Mouse (Mus musculus) adrenal gland, postnatal 36 days (tissue): ENCODE data around the gene Kel. TPM values are rescaled to one million over a fixed set of nuclear protein-coding genes. Genes with fewer than 3 reads are reported as not detected.

Source experiments
- DNase-seq, 2 experiments: peaks; one replicate each; pipeline ENCODE4 v3.0.0; 2021; ENCODE audit warnings: mixed read lengths in 1 of 2
- long read RNA-seq, 2 experiments: library from polyadenylated mRNA; stranded (forward); transcript quantifications; one replicate each; pipeline ENCODE4 v2.0.0; 2021; ENCODE audit warnings: borderline sequencing depth in 2 of 2
- total RNA-seq, 2 experiments: library from RNA; stranded (reverse); gene quantifications; 2 replicates each; pipeline ENCODE4 v1.2.3; 2021

Kel gene
- not detected for total RNA-seq
- long read RNA-seq, experiment 1 = 0 reads
- long read RNA-seq, experiment 2 = 0 reads

- no peak for DNase-seq
Measured at GRCm38 (mm10) chr6:41704123-41704522, at the start of gene Kel. Kel (minus strand) TSS chr6:41704339.

GRCm38 (mm10) chr6:41744664-41745392, 40.7 kb upstream of the Kel start:
- DNase-seq = no peak

- no peak for DNase-seq
Measured at GRCm38 (mm10) chr6:41741101-41741500, 37.0 kb upstream of the Kel start.

- no peak for DNase-seq
Measured at GRCm38 (mm10) chr6:41734719-41735470, 30.8 kb upstream of the Kel start.

- DNase-seq = no peak
Measured at GRCm38 (mm10) chr6:41727989-41728609, 24.0 kb upstream of the Kel start.

- no peak for DNase-seq
Measured at GRCm38 (mm10) chr6:41721430-41721829, 17.3 kb upstream of the Kel start.

- no peak for DNase-seq
Measured at GRCm38 (mm10) chr6:41710281-41710680, 6.1 kb upstream of the Kel start.

- DNase-seq = no peak
Measured at GRCm38 (mm10) chr6:41706275-41706674, 2.1 kb upstream of the Kel start.

- DNase-seq = no peak
Measured at GRCm38 (mm10) chr6:41702928-41703327, 1.2 kb downstream of the Kel start.

- DNase-seq = no peak
Measured at GRCm38 (mm10) chr6:41701245-41701644, 2.9 kb downstream of the Kel start.

- DNase-seq = no peak
Measured at GRCm38 (mm10) chr6:41694407-41694806, 9.7 kb downstream of the Kel start.

- DNase-seq = no peak
Measured at GRCm38 (mm10) chr6:41692200-41692599, 11.9 kb downstream of the Kel start.

- no peak for DNase-seq
Measured at GRCm38 (mm10) chr6:41685596-41685995, 18.5 kb downstream of the Kel start.

- no peak for DNase-seq
Measured at GRCm38 (mm10) chr6:41684911-41685310, 19.2 kb downstream of the Kel start.

GRCm38 (mm10) chr6:41684131-41684530, 20.0 kb downstream of the Kel start, which contains the start of gene Llcfc1:
Llcfc1 (plus strand) TSS chr6:41684431.
- DNase-seq = no peak

- DNase-seq = no peak
Measured at GRCm38 (mm10) chr6:41681656-41682055, 22.5 kb downstream of the Kel start.

- no peak for DNase-seq
Measured at GRCm38 (mm10) chr6:41680669-41681068, 23.5 kb downstream of the Kel start, which contains the start of gene Trpv5. Trpv5 (minus strand) TSS chr6:41680769.

GRCm38 (mm10) chr6:41676530-41676929, 27.6 kb downstream of the Kel start:
- DNase-seq = no peak

GRCm38 (mm10) chr6:41662320-41662719, 41.8 kb downstream of the Kel start:
- peak in 1 of 2 experiments; percentile 2 for DNase-seq

- no peak for DNase-seq
Measured at GRCm38 (mm10) chr6:41658487-41658886, 45.7 kb downstream of the Kel start.

GRCm38 (mm10) chr6:41654648-41655047, 49.5 kb downstream of the Kel start:
- DNase-seq = no peak

GRCm38 (mm10) chr6:41653173-41653572, 51.0 kb downstream of the Kel start:
- no peak for DNase-seq

- DNase-seq = no peak
Measured at GRCm38 (mm10) chr6:41646672-41647071, 57.5 kb downstream of the Kel start.
